Mouse (Mus musculus): ENCODE measurements around the gene Usp47. TPM values are rescaled to one million over a fixed set of nuclear protein-coding genes. Genes with fewer than 3 reads are reported as not detected.

The Usp47 gene
- total RNA-seq, 2 experiments from 2014 or later, result 209 to 221 TPM

DNA sequence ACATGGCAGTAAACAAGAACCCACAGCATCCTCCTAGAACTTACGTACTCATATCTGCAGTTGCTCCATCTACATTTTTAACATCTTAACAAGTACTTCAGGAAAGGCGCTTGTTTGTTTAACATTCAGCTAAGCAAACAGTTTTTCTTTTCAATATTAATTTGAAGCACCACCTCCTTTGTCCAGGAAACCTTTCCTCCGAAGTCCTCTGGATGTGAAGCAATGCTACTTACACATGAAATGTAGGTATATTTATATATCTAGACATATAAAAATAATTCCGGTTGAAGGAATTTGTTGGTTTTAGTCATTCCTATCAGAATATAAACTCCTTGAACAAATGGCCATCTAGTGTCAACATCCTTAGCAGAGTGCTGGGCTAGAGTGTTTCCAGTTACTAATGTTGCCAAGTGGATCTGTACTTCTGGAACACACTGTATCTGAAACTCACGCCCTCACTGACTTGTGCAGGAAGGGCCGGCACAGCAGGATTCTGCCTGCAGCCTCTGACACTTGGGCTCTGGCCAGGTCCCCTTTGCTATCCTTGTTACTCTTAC is 10.6 kb upstream of the Usp47 start:
- no peak overlapping the region for H3K4me3 ChIP-seq
- peak; percentile 52 for DNase-seq
- intact Hi-C loops (cut with DNase I), result no loop called here
- peak overlapping the region; percentile 85 for H3K27ac ChIP-seq
- no peak for TF ChIP-seq CTCF (IDR thresholded peaks at IDR 0.05)

DNA sequence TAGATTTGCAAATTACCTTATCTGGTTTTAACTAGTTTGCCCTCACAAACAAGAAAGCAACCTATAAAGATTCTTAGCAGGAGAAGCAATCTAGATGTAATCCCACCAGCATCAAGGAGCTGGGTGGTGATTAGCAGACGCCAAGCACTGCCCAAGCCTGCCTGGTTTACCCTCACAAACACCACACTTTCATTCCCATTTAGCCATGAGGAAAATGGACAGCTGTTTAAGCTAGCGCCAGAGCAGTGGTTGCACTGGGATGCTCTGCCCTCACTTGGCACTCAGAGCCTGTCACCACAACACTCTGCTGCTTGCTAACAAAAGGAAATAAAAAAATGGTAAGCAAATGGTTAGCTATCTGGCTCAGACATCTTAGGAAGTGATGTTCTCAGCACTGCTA is 9.2 kb upstream of the Usp47 start:
- no peak overlapping the region for H3K4me3 ChIP-seq
- no peak for TF ChIP-seq CTCF (IDR thresholded peaks at IDR 0.05)

DNA sequence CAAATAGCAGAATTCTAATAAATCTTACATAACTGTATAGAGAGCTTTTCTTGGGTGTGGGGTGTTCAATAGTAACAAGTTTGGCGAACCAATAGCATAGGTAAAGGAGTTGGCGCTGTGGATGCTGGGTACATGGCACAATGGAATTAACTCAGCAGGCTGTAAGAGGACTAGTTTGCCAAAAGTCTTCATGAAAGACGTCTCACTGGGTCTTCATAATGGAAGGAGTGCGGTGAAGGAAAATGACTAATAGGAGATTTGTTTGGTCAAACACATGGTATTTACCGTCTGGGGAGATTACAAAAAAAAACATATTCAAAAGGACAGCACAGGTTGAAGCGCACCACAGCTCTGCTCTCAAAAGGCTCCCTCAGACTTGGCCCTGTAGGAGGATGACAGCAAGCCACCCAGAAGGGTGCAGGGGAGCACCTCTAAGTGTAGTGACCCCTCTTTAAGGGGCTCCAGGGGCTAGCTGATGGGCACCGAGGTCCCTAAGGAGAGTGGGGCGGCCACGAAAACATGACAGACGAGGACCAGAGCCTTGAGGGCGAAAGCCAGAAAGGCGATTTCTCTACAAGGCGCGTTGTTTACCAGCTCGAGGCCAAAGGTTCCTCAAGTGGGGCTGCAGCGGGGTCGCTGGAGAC is 676 bp upstream of the Usp47 start:
- Histone ChIP-seq H3K27ac (peak overlapping the region; percentile 99), H3K4me3 (peak overlapping the region; percentile 99)
- no peak for DNase-seq
- intact Hi-C loops (cut with DNase I), result no loop called here
- TF ChIP-seq CTCF (IDR thresholded peaks at IDR 0.05), result no peak

More for the DNA sequence above, 9.2 kb upstream of the Usp47 start:
- intact Hi-C loops (cut with DNase I), result no loop called here
- H3K27ac ChIP-seq, result no peak overlapping the region
- DNase-seq, result no peak

DNA sequence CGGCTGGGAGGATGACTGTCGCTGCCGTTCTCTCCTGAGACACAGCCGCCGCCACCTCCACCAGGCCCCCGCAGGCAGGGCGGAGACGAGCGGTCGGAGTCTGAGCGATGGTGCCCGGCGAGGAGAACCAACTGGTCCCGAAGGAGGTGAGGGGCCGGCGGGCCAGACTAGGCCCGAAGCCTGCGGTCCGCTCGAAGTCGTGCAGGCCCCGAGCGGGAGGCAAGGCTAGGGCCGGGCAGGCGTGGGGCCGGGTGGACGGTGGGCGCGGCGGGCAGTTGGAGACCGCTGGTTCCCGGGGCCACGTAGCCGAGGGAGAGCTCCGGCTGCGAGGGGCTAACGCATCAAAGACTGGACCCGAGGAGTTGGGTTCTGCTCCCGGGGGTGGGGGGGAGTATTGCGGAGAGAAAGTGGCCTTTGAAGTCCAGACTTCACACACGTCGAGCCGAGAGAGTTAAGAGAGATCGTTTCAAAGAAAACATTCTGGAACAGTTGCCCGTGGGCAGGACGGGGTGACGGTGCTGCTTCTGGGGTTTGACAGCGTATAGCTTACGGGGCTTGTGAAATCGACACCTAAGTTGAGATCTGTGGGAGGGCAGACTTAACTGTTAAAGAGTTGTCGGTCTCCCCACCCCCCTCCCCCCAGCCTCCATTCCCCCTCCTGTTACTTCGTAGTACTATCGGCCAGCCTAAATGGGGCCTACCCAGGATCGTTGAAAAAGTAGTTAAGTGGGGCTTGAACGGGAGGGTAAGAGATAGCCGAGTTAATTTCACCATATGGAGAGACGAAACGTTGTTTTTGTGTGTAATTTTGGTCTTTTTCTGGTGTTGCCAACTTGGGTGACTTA is 519 bp downstream of the Usp47 start:
- Histone ChIP-seq H3K4me3 (peak overlapping the region; percentile 99), H3K27ac (peak overlapping the region; percentile 99)
- no peak for TF ChIP-seq CTCF (IDR thresholded peaks at IDR 0.05)
- DNase-seq, result no peak
- intact Hi-C loops (cut with DNase I), result no loop called here

DNA sequence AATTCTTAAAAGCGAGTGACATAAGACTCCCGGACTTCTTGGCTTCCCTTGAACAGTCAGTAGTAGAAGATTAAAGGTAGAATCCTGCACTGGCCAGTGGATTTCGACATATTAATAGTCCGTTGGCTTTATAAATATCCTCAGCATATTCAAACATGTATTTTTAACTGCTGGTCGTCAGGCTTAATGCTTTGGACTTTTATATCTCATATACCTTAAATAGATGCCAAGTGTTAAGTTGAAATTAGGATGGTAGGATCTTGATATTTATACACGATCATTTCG is 1.1 kb downstream of the Usp47 start:
- H3K4me3 ChIP-seq, result peak overlapping the region; percentile 99
- peak overlapping the region; percentile 99 for H3K27ac ChIP-seq
- DNase-seq, result no peak
- no peak for TF ChIP-seq CTCF (IDR thresholded peaks at IDR 0.05)
- intact Hi-C loops (cut with DNase I), result no loop called here

DNA sequence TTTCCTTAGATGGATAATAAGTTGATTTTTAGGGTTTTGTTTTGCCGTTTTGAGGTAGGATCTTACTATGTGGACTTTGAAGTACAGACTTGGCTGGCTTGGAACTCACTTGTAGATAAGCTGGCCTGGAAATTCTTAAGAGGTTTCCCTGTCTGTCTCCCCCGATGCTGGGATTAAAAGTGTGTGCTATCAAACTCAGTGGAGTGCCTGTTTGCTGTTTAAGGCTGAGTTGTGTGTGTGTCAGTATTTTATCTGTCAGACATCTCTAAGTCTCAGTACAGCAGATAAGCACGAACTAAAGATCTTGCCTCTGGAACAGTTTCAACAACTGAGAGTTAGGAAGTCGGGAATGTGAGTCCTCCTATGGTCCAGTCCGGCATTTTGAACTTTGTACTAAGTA is 1.6 kb downstream of the Usp47 start:
- no peak for TF ChIP-seq CTCF (IDR thresholded peaks at IDR 0.05)
- DNase-seq, result no peak
- H3K4me3 ChIP-seq, result peak overlapping the region; percentile 99
- intact Hi-C loops (cut with DNase I), result no loop called here
- H3K27ac ChIP-seq, result peak overlapping the region; percentile 99

DNA sequence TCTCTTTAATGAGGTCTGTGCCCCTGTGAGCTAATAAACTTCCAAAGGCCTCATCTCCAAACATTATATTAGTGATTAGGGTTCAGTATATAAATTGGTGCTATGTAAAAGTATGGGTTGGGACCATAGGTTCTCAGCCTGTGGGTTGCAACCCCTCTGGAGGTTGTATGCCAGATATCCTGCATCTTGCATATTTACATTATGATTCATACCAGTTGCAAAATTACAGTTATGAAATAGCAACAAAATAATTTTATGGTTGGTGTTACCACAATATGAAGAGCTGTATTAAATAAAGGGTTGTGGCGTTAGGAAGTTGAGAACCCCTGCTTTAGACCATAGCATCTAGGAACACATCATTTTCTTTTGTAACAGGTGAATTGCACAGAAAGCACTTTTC is 7.3 kb downstream of the Usp47 start:
- H3K27ac ChIP-seq, result peak overlapping the region; percentile 41; the same call in 1 of the 2 replicates
- intact Hi-C loops (cut with DNase I), result no loop called here
- TF ChIP-seq CTCF (IDR thresholded peaks at IDR 0.05), result no peak
- DNase-seq, result no peak
- H3K4me3 ChIP-seq, result no peak overlapping the region

DNA sequence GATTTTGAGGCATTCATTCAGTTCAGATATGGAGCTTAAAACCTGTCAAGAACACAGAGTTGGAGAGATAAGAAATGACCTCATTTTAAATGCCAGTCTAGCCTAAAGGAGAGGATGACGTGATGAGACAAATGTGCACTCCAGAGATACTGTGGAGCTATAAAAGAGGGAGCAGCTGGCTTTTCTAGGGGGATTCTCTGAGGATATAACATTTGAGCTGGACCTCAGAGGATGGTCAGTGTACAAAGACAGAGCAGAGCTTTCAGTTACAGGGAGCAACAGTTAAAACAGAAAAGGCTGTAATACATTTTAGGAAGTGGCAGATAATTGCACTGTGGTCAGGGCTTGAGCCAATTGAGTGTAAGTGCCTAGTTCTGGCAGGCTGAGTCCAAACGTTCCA is 12.5 kb downstream of the Usp47 start:
- DNase-seq, result no peak
- Histone ChIP-seq H3K4me3 (peak overlapping the region; percentile 39), H3K27ac (peak overlapping the region; percentile 78)
- intact Hi-C loops (cut with DNase I), result no loop called here
- TF ChIP-seq CTCF (IDR thresholded peaks at IDR 0.05), result no peak

DNA sequence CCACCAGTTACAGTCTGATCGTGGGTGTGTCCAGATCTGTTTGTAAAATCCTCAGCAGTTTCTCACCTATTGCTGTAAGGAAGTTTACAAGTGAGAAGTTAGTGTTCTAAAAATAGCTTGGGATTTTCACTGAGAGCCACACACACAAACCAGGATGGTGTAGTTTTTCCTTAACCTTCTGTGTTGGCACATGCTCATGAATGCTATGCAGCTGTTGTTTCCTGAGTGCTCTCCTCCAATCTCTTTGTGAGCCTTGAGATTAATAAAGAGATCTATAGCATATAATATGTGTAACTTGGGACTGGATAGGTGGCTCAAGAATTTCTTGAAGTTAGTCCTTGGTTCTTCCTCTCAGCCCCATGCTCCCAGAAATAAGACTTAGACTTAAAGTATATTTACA is 13.3 kb downstream of the Usp47 start:
- DNase-seq, result no peak
- TF ChIP-seq CTCF (IDR thresholded peaks at IDR 0.05), result no peak
- intact Hi-C loops (cut with DNase I), result no loop called here
- peak overlapping the region; percentile 78 for H3K27ac ChIP-seq
- H3K4me3 ChIP-seq, result peak overlapping the region; percentile 39

DNA sequence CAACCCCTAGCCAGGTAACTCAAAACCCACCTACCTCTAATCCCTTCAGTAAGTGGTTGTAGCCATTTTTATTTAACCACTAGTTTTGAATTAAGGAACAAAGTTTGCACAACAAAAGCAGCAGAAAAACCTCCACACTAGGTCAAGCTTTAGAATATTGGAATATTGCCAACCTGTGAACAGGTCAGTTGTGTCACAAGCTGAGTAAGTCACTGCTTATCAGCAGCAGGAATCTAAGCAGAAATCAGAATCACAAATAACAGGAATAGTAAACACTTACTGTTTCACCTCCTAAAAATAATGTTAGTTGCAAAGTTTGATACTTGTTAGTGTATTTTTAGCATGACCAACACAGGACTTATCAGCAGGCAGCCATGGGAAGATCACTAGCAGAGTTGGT is 17.0 kb downstream of the Usp47 start:
- intact Hi-C loops (cut with DNase I), result no loop called here
- no peak for TF ChIP-seq CTCF (IDR thresholded peaks at IDR 0.05)
- peak overlapping the region; percentile 36; the same call in 1 of the 2 replicates for H3K27ac ChIP-seq
- no peak for DNase-seq
- H3K4me3 ChIP-seq, result no peak overlapping the region

DNA sequence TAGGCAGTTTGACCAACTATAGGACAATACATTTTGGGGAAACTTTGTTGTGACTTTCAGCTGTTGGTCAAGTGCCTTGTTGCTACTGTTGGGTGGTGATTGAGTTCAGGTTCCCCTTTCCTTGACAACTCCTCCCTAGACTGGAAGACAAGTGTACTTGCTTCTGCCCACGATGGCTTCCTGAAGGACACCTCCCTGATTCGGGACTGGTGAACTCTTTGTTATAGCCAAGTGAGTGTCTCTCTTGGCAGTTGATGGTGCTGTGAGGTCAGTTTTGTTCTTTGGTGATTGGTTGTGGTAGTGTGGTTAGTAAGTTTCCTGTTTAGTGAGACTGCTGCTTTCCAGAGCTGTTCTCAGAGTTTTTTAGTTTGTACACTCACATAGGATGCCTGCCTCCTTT is 19.5 kb downstream of the Usp47 start:
- DNase-seq, result no peak
- Histone ChIP-seq H3K27ac (peak overlapping the region; percentile 13; the same call in 1 of the 2 replicates), H3K4me3 (no peak overlapping the region)
- intact Hi-C loops (cut with DNase I), result no loop called here
- no peak for TF ChIP-seq CTCF (IDR thresholded peaks at IDR 0.05)

DNA sequence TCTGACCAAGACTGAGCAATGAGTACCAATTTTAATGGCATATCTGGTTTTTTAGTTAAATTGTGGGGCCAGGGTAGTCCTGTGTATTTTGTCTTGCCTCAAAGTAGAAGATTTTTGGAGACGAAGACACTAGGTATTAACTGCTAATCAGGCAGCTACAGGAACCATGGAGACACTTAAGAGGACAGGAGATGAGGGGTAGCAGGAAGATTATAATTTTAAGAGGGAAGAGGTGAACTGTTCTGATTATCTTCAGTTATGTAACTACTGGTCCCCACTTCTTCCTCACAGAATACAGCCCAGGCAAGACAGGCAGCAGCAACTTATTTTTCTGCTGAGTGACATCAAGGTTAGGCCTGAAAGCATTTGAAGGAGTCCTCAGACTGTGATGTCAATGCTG is 21.9 kb downstream of the Usp47 start:
- no peak for DNase-seq
- Histone ChIP-seq H3K4me3 (no peak overlapping the region), H3K27ac (no peak overlapping the region)
- intact Hi-C loops (cut with DNase I), result no loop called here
- no peak for TF ChIP-seq CTCF (IDR thresholded peaks at IDR 0.05)

DNA sequence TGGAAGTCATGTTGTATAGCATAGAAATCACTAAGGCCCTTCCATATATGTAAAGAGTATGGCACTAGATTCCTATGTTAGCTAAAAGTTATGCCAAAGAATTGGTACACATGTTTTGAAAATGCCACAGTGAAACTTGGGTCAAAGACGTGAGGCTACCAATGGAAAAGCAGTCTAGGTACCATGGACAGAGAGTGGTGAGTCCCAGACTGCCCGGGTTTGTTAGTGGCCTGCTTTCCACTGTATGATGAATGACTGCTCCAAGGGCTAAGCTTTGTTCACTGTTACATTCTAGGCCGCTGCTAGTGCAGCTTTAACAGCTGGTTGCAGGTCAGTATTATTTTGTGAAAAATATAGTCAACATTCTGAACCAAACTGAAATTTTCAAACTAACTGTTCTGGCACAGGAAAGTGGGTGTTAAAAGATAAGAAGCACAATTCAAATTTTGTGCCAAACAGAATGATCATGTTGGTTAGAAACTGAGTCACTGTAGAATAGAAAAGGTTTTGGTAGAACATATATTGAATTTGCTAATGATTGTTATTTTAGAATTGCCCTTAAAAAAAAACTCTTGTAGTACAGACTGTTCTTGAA is 22.6 kb downstream of the Usp47 start:
- Histone ChIP-seq H3K27ac (no peak overlapping the region), H3K4me3 (no peak overlapping the region)
- intact Hi-C loops (cut with DNase I), result no loop called here
- no peak for DNase-seq
- no peak for TF ChIP-seq CTCF (IDR thresholded peaks at IDR 0.05)

All from gastrocnemius, adult 2 months (tissue).